Mouse (Mus musculus): ENCODE results near the gene Nxnl2.

GRCm38 (mm10) chr13:51210639-51211038 is 39.8 kb downstream of the Nxnl2 start:
- TF ChIP-seq POLR2A (IDR thresholded peaks at IDR 0.05; ENCODE audit: low read depth, low read length) (no peak), CTCF (IDR thresholded peaks at IDR 0.05; ENCODE audit: extremely low read depth, insufficient read length, insufficient replicate concordance, low read depth, low read length) (peak; percentile 16; the same call in 1 of the 2 replicates)
